Mouse (Mus musculus) stomach, postnatal 0 days (tissue): ENCODE data around the gene Clstn1. TPM values are rescaled to one million over a fixed set of nuclear protein-coding genes. Genes with fewer than 3 reads are reported as not detected.

Experiments
- ATAC-seq: fragments of 200-750 bp; cut with Nextera tagmentation; 2 replicates; pipeline ENCODE4 v1.8.0; 2017; ENCODE audit not compliant: low FRiP score, low TSS enrichment
- DNase-seq: peaks from one replicate; pipeline ENCODE4 v3.0.0-alpha.2; 2016; ENCODE audit warnings: low spot score
- H3K27ac ChIP-seq: fragments of 300-500 bp; sonication (generic); replicated peaks from 2 replicates; pipeline ENCODE4 v1.5.1; 2014; ENCODE audit warnings: mild to moderate bottlenecking, control low read depth
- H3K27me3 ChIP-seq: fragments of 300-500 bp; sonication (generic); 2 replicates; pipeline ENCODE4 v1.6.1; 2014; ENCODE audit warnings: low read length; ENCODE audit not compliant: control insufficient read depth, insufficient read depth
- H3K36me3 ChIP-seq: fragments of 300-500 bp; sonication (generic); 2 replicates; pipeline ENCODE4 v1.6.1; 2014; ENCODE audit warnings: low read length, mixed read lengths; ENCODE audit not compliant: control insufficient read depth, insufficient read depth
- H3K4me1 ChIP-seq: fragments of 300-500 bp; sonication (generic); replicated peaks from 2 replicates; pipeline ENCODE4 v1.6.1; 2014; ENCODE audit warnings: antibody characterized with exemption; ENCODE audit not compliant: control insufficient read depth, insufficient read depth
- H3K4me2 ChIP-seq: fragments of 300-500 bp; sonication (generic); replicated peaks from 2 replicates; pipeline ENCODE4 v1.6.1; 2014; ENCODE audit warnings: low read depth, mild to moderate bottlenecking, control low read depth, moderate library complexity
- H3K4me3 ChIP-seq: fragments of 300-500 bp; sonication (generic); 2 replicates; pipeline ENCODE4 v1.5.1; 2014; ENCODE audit warnings: low read depth, low read length, control low read depth
- H3K9ac ChIP-seq: fragments of 300-500 bp; sonication (generic); 2 replicates; pipeline ENCODE4 v1.6.1; 2014; ENCODE audit warnings: mild to moderate bottlenecking, low read length, control low read depth, mixed read lengths
- H3K9me3 ChIP-seq: fragments of 300-500 bp; sonication (generic); 2 replicates; pipeline ENCODE4 v1.6.1; 2016; ENCODE audit warnings: low read length; ENCODE audit not compliant: control insufficient read depth
- CTCF ChIP-seq: IDR thresholded peaks from 2 replicates; pipeline ENCODE4 v1.5.1; 2016; ENCODE audit warnings: antibody characterized with exemption, low read depth, mild to moderate bottlenecking, moderate library complexity
- EP300 ChIP-seq: optimal IDR thresholded peaks from 2 replicates; pipeline ENCODE3; 2016; ENCODE audit warnings: antibody characterized with exemption
- WGBS: fragments of 180-500 bp; shearing (Covaris S2); extraction: QIAGEN DNeasy Blood & Tissue Kit; methylation state at CpG from one replicate; pipeline ENCODE4 v1.1.7; 2014; 5-methylcytosine and 5-hydroxymethylcytosine counted together
- polyA plus RNA-seq: library from polyadenylated mRNA; unstranded; fragments of >200 nt; fragmentation: Nextera tagmentation; extraction: Ambion mirVana; gene quantifications from 2 replicates; pipeline ENCODE4 v1.2.1, GENCODE M21; 2015

Gene Clstn1
- polyA plus RNA-seq, 1 experiment from 2014 or later: 28.6 TPM

GRCm38 (mm10) chr4:149604518-149604917, 18.2 kb downstream of the Clstn1 start:
- H3K27me3 ChIP-seq: no peaks in the 10 kb centered on the region
- H3K4me1 ChIP-seq: 0 out of 2 replicates have a peak, but pooled peaks cover 3% of the 10 kb centered on the region
- H3K4me3 ChIP-seq: no peak overlapping the region
- H3K4me2 ChIP-seq: no peak overlapping the region
- 84% methylated on average over 3 of the region's 3 CpGs for whole genome bisulfite sequencing
- no peaks in the 10 kb centered on the region for H3K9me3 ChIP-seq
- TF ChIP-seq EP300: no peak
- peak; percentile 53 for TF ChIP-seq CTCF
- ATAC-seq (no peak), DNase-seq (no peak)
- H3K36me3 ChIP-seq: no peaks in the 10 kb centered on the region
- H3K9ac ChIP-seq: no peak overlapping the region
- no peak overlapping the region for H3K27ac ChIP-seq

- Histone ChIP-seq H3K36me3 (no peaks in the 10 kb centered on the region), H3K27me3 (no peaks in the 10 kb centered on the region), H3K9me3 (no peaks in the 10 kb centered on the region), H3K4me2 (no peak overlapping the region), H3K4me3 (no peak overlapping the region), H3K4me1 (0 out of 2 replicates have a peak, but pooled peaks cover 3% of the 10 kb centered on the region), H3K9ac (no peak overlapping the region), H3K27ac (no peak overlapping the region)
- ATAC-seq: no peak
- DNase-seq: no peak
- TF ChIP-seq CTCF: no peak
- no peak for TF ChIP-seq EP300
- WGBS: 76% methylated on average over 18 of the region's 18 CpGs
These were observed 19.8 kb downstream of the Clstn1 start for GRCm38 (mm10) chr4:149606056-149606455.

- Histone ChIP-seq H3K4me2 (no peak overlapping the region), H3K9me3 (no peaks in the 10 kb centered on the region), H3K4me3 (no peak overlapping the region), H3K27ac (no peak overlapping the region), H3K9ac (no peak overlapping the region), H3K36me3 (no peaks in the 10 kb centered on the region), H3K27me3 (no peaks in the 10 kb centered on the region), H3K4me1 (0 out of 2 replicates have a peak, but pooled peaks cover 3% of the 10 kb centered on the region)
- no peak for DNase-seq
- TF ChIP-seq EP300: no peak
- no peak for TF ChIP-seq CTCF
- WGBS: 57% methylated on average over 15 of the region's 15 CpGs
- ATAC-seq: no peak
These were observed 20.6 kb downstream of the Clstn1 start for GRCm38 (mm10) chr4:149606766-149607358.

GRCm38 (mm10) chr4:149607591-149608308, 21.5 kb downstream of the Clstn1 start:
- H3K36me3 ChIP-seq: no peaks in the 10 kb centered on the region
- H3K9ac ChIP-seq: no peak overlapping the region
- 0 out of 2 replicates have a peak, but pooled peaks cover 3% of the 10 kb centered on the region for H3K4me1 ChIP-seq
- no peak for TF ChIP-seq EP300
- peak; percentile 16; the same call in 1 of the 2 replicates for TF ChIP-seq CTCF
- peak overlapping the region; percentile 8; the same call in 1 of the 2 replicates for H3K4me2 ChIP-seq
- ATAC-seq (peak; percentile 75), DNase-seq (no peak)
- H3K27ac ChIP-seq: peak overlapping the region; percentile 58; the same call in 1 of the 2 replicates
- 41% methylated on average over 20 of the region's 20 CpGs for WGBS
- no peaks in the 10 kb centered on the region for H3K9me3 ChIP-seq
- H3K4me3 ChIP-seq: no peak overlapping the region
- H3K27me3 ChIP-seq: no peaks in the 10 kb centered on the region

- H3K9ac ChIP-seq: no peak overlapping the region
- no peak overlapping the region for H3K4me3 ChIP-seq
- H3K27me3 ChIP-seq: no peaks in the 10 kb centered on the region
- DNase-seq (no peak), ATAC-seq (peak; percentile 41; the same call in 1 of the 2 replicates)
- WGBS: 71% methylated on average over 6 of the region's 6 CpGs
- no peak overlapping the region for H3K27ac ChIP-seq
- H3K36me3 ChIP-seq: no peaks in the 10 kb centered on the region
- no peak overlapping the region for H3K4me2 ChIP-seq
- no peaks in the 10 kb centered on the region for H3K9me3 ChIP-seq
- no peak for TF ChIP-seq EP300
- TF ChIP-seq CTCF: no peak
- H3K4me1 ChIP-seq: 0 out of 2 replicates have a peak, but pooled peaks cover 3% of the 10 kb centered on the region
These were observed 22.0 kb downstream of the Clstn1 start for GRCm38 (mm10) chr4:149608309-149608638.
